Mouse (Mus musculus): ENCODE data around the gene Acot4. TPM values are rescaled to one million over a fixed set of nuclear protein-coding genes. Genes with fewer than 3 reads are reported as not detected.
"Not testable (repeated sequence)": the region's sequence is repeated elsewhere in the genome, so short reads cannot be mapped to it uniquely, and the experiment has no call there.

The Acot4 gene
- polyA plus RNA-seq, 2 experiments: 0.11 to 0.23 TPM

DNA sequence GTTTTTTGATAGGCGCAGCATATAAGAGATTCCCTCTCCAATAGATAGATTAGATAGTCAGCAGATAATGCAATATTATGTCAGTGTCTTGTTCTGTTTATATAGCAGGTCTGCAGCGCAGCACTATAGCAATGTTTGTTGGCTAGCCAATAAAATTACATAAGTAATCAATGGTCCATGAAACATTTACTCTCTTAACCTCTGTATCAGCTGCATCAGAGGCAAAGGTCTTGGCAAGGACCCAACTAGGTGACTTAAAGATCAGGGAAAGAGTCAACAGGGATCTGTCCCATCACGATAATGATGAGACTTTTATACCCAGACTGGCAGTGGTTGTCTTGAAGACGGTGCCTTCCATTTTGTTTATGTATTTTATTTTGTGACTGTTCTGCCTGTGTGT, 5.3 kb upstream of the Acot4 start:
- Histone ChIP-seq H3K9ac (ENCODE audit: low read depth, low read length, severe bottlenecking) (no peak overlapping the region), H3K9me3 (ENCODE audit: control insufficient read depth, low read length) (no peaks in the 10 kb centered on the region), H3K4me3 (replicated peaks; ENCODE audit: low read length) (no peak overlapping the region), H3K4me2 (replicated peaks; ENCODE audit: low read depth, low read length, severe bottlenecking) (no peak overlapping the region), H3K27ac (replicated peaks; ENCODE audit: low read depth, low read length) (no peak overlapping the region), H3K36me3 (ENCODE audit: control insufficient read depth, insufficient read depth, low read length) (no peaks in the 10 kb centered on the region), H3K4me1 (ENCODE audit: control insufficient read depth, insufficient read depth, low read length) (no peaks in the 10 kb centered on the region), H3K27me3 (ENCODE audit: control insufficient read depth, insufficient read depth, low read length) (no peaks in the 10 kb centered on the region)
- 89% methylated on average over 4 of the region's 4 CpGs for WGBS
- DNase-seq (ENCODE audit: low spot score) (no peak), ATAC-seq (ENCODE audit: low FRiP score, low read depth) (no peak)
- no peak for TF ChIP-seq POLR2A (IDR thresholded peaks at IDR 0.05; ENCODE audit: borderline replicate concordance, extremely low read depth, insufficient read depth, insufficient read length)

DNA sequence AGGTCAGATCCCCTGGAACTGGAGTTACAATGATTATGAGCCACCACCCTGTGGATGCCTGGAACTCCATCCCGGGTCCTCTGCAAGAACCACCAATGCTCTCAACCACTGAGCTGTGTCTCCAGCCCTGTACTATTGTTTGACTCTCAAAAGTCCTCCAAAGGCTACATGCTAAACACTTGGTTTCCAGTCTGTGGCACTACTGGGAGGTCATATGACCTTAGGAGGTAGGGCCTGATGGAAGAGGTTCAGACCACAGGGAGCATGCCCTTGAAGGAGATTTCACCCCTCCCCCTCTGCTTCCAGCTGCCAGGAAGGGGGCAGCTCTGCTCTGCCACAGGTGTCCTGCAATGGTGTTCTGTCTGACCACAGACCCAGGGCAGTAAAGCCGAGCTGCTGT, 4.9 kb upstream of the Acot4 start:
- not testable (repeated sequence) for H3K27me3 ChIP-seq (ENCODE audit: control insufficient read depth, insufficient read depth, low read length); H3K9me3 ChIP-seq (ENCODE audit: control insufficient read depth, low read length); ATAC-seq (ENCODE audit: low FRiP score, low read depth); H3K4me3 ChIP-seq (replicated peaks; ENCODE audit: low read length); DNase-seq (ENCODE audit: low spot score); H3K27ac ChIP-seq (replicated peaks; ENCODE audit: low read depth, low read length); H3K4me2 ChIP-seq (replicated peaks; ENCODE audit: low read depth, low read length, severe bottlenecking); H3K4me1 ChIP-seq (ENCODE audit: control insufficient read depth, insufficient read depth, low read length); H3K36me3 ChIP-seq (ENCODE audit: control insufficient read depth, insufficient read depth, low read length); H3K9ac ChIP-seq (ENCODE audit: low read depth, low read length, severe bottlenecking)
- WGBS: 72% methylated on average over 2 of the region's 2 CpGs

DNA sequence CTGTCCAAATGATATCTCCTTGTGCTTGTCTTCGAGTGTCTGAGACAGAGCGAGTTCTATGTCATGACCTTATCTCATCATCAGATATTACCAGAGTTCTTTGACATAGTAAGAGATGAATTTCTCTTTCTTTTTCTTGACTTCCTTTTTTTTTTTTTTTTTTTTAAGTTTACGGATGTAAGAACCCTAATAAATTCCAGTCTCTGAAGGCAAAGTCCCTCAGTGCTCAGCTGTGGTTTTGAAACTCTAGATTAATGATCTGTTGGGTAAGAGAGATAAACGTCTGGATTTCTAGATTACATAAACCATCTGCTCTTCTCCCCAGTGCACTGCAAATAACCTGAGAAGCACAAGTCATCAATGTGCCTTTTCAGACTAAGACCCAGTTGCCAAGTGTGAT, 4.1 kb upstream of the Acot4 start:
- WGBS: 43% methylated on average over 4 of the region's 4 CpGs

DNA sequence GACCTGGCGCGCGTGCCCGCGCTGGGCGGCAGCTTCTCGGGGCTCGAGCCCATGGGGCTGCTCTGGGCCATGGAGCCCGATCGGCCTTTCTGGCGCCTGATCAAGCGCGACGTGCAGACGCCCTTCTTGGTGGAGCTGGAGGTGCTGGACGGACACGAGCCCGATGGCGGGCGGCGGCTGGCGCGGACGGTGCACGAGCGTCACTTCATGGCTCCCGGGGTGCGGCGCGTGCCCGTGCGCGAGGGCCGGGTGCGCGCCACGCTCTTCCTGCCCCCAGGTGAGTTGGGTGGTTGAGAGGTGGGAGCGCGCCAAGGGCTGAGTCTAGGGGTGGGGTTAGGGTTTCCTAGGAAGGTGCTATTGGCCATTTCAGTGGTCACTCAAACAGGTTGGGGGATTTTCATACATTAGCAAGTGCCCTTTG, 522 bp downstream of the Acot4 start, which contains the start of gene Gm49366:
Gene Gm49366, plus strand, starts transcription at position 245 of the 421 bp plus-strand sequence.
- not testable (repeated sequence) for H3K4me1 ChIP-seq (ENCODE audit: control insufficient read depth, insufficient read depth, low read length); H3K36me3 ChIP-seq (ENCODE audit: control insufficient read depth, insufficient read depth, low read length); H3K27ac ChIP-seq (replicated peaks; ENCODE audit: low read depth, low read length); H3K27me3 ChIP-seq (ENCODE audit: control insufficient read depth, insufficient read depth, low read length); H3K9me3 ChIP-seq (ENCODE audit: control insufficient read depth, low read length); DNase-seq (ENCODE audit: low spot score); ATAC-seq (ENCODE audit: low FRiP score, low read depth)
- Histone ChIP-seq H3K4me3 (replicated peaks; ENCODE audit: low read length) (peak within 1 kb of the TSS; percentile 43), H3K4me2 (replicated peaks; ENCODE audit: low read depth, low read length, severe bottlenecking) (peak within 1 kb of the TSS; percentile 58), H3K9ac (ENCODE audit: low read depth, low read length, severe bottlenecking) (peak within 1 kb of the TSS; percentile 60)
- WGBS: 6% methylated on average over 38 of the region's 39 CpGs

More for the DNA sequence above, 4.1 kb upstream of the Acot4 start:
- H3K27me3 ChIP-seq (ENCODE audit: control insufficient read depth, insufficient read depth, low read length): no peaks in the 10 kb centered on the region
- H3K9me3 ChIP-seq (ENCODE audit: control insufficient read depth, low read length): no peaks in the 10 kb centered on the region
- DNase-seq (ENCODE audit: low spot score): no peak
- no peak overlapping the region for H3K27ac ChIP-seq (replicated peaks; ENCODE audit: low read depth, low read length)
- no peak overlapping the region for H3K4me2 ChIP-seq (replicated peaks; ENCODE audit: low read depth, low read length, severe bottlenecking)
- no peaks in the 10 kb centered on the region for H3K36me3 ChIP-seq (ENCODE audit: control insufficient read depth, insufficient read depth, low read length)
- no peak for TF ChIP-seq POLR2A (IDR thresholded peaks at IDR 0.05; ENCODE audit: borderline replicate concordance, extremely low read depth, insufficient read depth, insufficient read length)
- H3K4me3 ChIP-seq (replicated peaks; ENCODE audit: low read length): no peak overlapping the region
- no peaks in the 10 kb centered on the region for H3K4me1 ChIP-seq (ENCODE audit: control insufficient read depth, insufficient read depth, low read length)
- no peak for ATAC-seq (ENCODE audit: low FRiP score, low read depth)
- H3K9ac ChIP-seq (ENCODE audit: low read depth, low read length, severe bottlenecking): no peak overlapping the region

DNA sequence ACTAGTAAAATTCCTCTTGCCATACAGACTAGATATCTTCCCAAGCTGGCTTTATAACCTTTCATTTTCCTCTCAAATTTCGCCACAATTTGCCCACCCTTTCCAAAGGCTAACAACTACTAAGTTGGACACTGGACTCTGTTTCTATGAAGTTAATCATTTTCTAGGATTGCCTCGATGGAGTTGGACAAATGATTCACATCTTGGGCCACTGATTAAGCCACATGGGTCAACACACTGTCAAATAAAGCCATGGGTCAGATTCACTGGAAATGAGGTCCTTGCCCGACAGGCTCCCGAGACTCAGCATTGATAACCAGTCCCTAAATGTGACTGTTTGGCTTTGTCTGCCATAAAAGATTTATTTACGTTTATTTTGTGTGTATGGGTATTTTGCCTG, 4.1 kb downstream of the Acot4 start:
- Histone ChIP-seq H3K4me2 (replicated peaks; ENCODE audit: low read depth, low read length, severe bottlenecking) (no peak overlapping the region), H3K27me3 (ENCODE audit: control insufficient read depth, insufficient read depth, low read length) (no peaks in the 10 kb centered on the region), H3K9me3 (ENCODE audit: control insufficient read depth, low read length) (no peaks in the 10 kb centered on the region; the same call in 1 of the 2 replicates), H3K36me3 (ENCODE audit: control insufficient read depth, insufficient read depth, low read length) (no peaks in the 10 kb centered on the region), H3K4me3 (replicated peaks; ENCODE audit: low read length) (no peak overlapping the region), H3K9ac (ENCODE audit: low read depth, low read length, severe bottlenecking) (no peak overlapping the region), H3K4me1 (ENCODE audit: control insufficient read depth, insufficient read depth, low read length) (no peaks in the 10 kb centered on the region), H3K27ac (replicated peaks; ENCODE audit: low read depth, low read length) (no peak overlapping the region)
- DNase-seq (ENCODE audit: low spot score) (no peak), ATAC-seq (ENCODE audit: low FRiP score, low read depth) (no peak)
- 92% methylated on average over 5 of the region's 5 CpGs for WGBS
- no peak for TF ChIP-seq POLR2A (IDR thresholded peaks at IDR 0.05; ENCODE audit: borderline replicate concordance, extremely low read depth, insufficient read depth, insufficient read length)

DNA sequence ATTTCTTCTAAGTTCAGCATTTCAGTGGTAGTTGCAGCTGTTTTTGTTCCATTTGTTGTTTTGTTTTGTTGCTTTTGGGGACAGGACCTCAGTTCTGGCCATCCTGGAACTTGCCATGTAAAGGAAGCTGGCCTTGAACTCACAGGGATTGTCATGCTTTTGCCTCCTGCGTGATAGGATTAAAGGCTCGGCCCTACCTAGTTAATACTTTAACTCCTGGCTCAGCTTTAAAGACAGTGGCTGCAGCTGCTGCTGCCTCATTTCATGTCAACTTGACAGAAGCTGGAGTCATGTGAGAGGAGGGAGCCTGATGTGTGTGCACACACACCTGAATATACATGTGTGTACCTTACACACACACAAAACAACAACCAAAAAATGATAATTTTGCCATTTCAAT, 5.9 kb downstream of the Acot4 start:
- H3K9me3 ChIP-seq (ENCODE audit: control insufficient read depth, low read length): peaks cover 5% of the 10 kb centered on the region; the same call in 1 of the 2 replicates
- no peaks in the 10 kb centered on the region for H3K36me3 ChIP-seq (ENCODE audit: control insufficient read depth, insufficient read depth, low read length)
- no peaks in the 10 kb centered on the region for H3K4me1 ChIP-seq (ENCODE audit: control insufficient read depth, insufficient read depth, low read length)
- no peaks in the 10 kb centered on the region for H3K27me3 ChIP-seq (ENCODE audit: control insufficient read depth, insufficient read depth, low read length)
- ATAC-seq (ENCODE audit: low FRiP score, low read depth): no peak
- H3K4me2 ChIP-seq (replicated peaks; ENCODE audit: low read depth, low read length, severe bottlenecking): no peak overlapping the region
- H3K4me3 ChIP-seq (replicated peaks; ENCODE audit: low read length): no peak overlapping the region
- WGBS: 59% methylated on average over 2 of the region's 2 CpGs
- DNase-seq (ENCODE audit: low spot score): no peak
- H3K9ac ChIP-seq (ENCODE audit: low read depth, low read length, severe bottlenecking): no peak overlapping the region
- no peak for TF ChIP-seq POLR2A (IDR thresholded peaks at IDR 0.05; ENCODE audit: borderline replicate concordance, extremely low read depth, insufficient read depth, insufficient read length)
- no peak overlapping the region for H3K27ac ChIP-seq (replicated peaks; ENCODE audit: low read depth, low read length)

Data from limb, embryonic 14.5 days (tissue).